Mouse (Mus musculus): ENCODE measurements at regions not wholly inside any gene's neighbourhood (a gene's known extent, or its start where the extent isn't known, plus 50 kb on each side); places are given as distances from the start of the nearest gene placed in this dataset.

DNA sequence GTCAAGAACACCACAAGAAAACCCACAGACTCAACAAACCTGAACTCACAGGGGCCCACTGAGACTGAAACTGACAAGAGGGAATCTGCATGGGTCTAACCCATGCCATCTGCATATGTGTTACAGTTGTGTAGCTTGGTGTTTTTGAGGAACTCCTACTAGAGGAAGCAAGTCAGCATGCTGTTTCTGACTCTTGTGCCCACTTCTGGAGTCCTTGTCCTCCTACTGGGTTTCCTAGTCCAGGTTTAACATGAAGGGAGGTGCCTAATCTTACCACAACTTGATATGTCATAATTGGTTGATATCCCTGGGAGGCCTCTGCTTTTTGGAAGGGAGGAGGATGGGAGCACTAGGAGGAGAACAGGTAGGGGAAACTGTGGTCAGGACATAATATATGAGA is 50.2 kb upstream of the Sp4 start:
- H3K36me3 ChIP-seq (ENCODE audit: control insufficient read depth, insufficient read depth, low read length): no peaks in the 10 kb centered on the region
- H3K27me3 ChIP-seq (ENCODE audit: control insufficient read depth, insufficient read depth, low read length): no peaks in the 10 kb centered on the region
- H3K4me3 ChIP-seq (ENCODE audit: low read depth, low read length): no peak overlapping the region
- no peaks in the 10 kb centered on the region for H3K4me1 ChIP-seq (ENCODE audit: control insufficient read depth, insufficient read depth, insufficient read length, low read length)
- H3K27ac ChIP-seq (ENCODE audit: insufficient read depth, low read depth, low read length): no peak overlapping the region
- TF ChIP-seq POLR2A (IDR thresholded peaks at IDR 0.05; ENCODE audit: low read depth, low read length): no peak
- no peak for TF ChIP-seq CTCF (IDR thresholded peaks at IDR 0.05; ENCODE audit: extremely low read depth, insufficient read length, insufficient replicate concordance, low read depth, low read length)
